In the genomic region with DNA sequence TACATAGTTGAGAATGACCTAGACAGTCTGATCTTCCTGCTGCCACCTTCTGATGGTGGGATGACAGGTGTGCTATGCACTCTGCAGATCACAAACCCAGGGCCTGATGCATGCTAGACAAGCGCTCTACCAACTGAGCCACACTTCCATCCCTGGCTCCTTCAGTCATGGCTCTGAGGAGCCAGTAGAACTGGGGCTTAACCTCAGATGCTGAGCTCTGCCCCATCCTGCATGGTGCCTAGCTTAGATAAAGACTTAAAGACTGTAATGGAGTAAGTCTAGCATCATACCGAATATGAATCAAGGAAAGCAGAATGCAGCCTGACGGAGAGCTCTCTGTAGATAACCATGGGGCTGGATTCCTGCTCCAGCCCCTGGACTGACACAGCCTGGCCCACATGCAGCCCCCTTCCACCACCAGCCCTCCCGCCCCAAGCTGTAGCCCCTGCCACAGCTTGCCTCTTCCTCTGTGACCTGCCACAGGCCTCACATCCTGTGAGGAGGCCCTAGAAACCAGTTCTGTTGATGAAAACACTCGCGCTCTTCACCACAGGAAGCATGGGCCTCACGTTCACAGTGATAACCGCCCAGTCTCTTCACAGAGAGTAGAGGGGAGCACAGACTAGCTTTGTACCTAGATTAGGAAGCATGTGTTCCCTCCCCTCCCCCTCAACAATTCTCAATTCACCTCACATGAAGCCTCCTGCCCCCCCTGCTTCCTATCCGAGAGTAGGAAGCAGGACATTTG, we compare ENCODE assay signal across 8 mouse cellular contexts. TPM values are rescaled to one million over a fixed set of nuclear protein-coding genes. Genes with fewer than 3 reads are reported as not detected.
DNase-seq lines count a peak whose midpoint lies in the region; ATAC-seq lines count a peak whose summit lies in the region.

No protein-coding gene starts in this region.

- H3K27me3 ChIP-seq in liver, embryonic 12.5 days (replicated peaks): peaks cover 10% of the 10 kb centered on the region; the same call in 1 of the 2 replicates
- H3K27me3 ChIP-seq in forebrain, embryonic 13.5 days: no peaks in the 10 kb centered on the region

- 0 out of 2 replicates have a peak overlapping the region, but pooled peaks have one; percentile 0 for H3K4me2 ChIP-seq in liver, embryonic 12.5 days
- H3K4me2 ChIP-seq in forebrain, embryonic 13.5 days: no peak overlapping the region

- H3K9me3 ChIP-seq in liver, embryonic 12.5 days (replicated peaks): no peaks in the 10 kb centered on the region
- no peaks in the 10 kb centered on the region for H3K9me3 ChIP-seq in forebrain, embryonic 13.5 days (replicated peaks)

- 17% methylated on average over 9 of the region's 9 CpGs for WGBS in liver, embryonic 12.5 days (ENCODE audit: insufficient replicate concordance)
- WGBS in forebrain, embryonic 13.5 days: 76% methylated on average over 9 of the region's 9 CpGs

- H3K27ac ChIP-seq in liver, embryonic 12.5 days: peak overlapping the region; percentile 51
- no peak overlapping the region for H3K27ac ChIP-seq in forebrain, embryonic 13.5 days

- peaks cover 28% of the 10 kb centered on the region for H3K4me1 ChIP-seq in liver, embryonic 12.5 days
- no peaks in the 10 kb centered on the region for H3K4me1 ChIP-seq in forebrain, embryonic 13.5 days

- H3K4me3 ChIP-seq in liver, embryonic 12.5 days: no peak overlapping the region
- no peak overlapping the region for H3K4me3 ChIP-seq in forebrain, embryonic 13.5 days

- ATAC-seq in activated CD4-positive, CD25-positive, alpha-beta regulatory T cell, adult 4 months: peak; percentile 97
- peak; percentile 77 for ATAC-seq in liver, embryonic 12.5 days
- no peak for ATAC-seq in forebrain, embryonic 13.5 days

- H3K9ac ChIP-seq in liver, embryonic 12.5 days: no peak overlapping the region
- H3K9ac ChIP-seq in forebrain, embryonic 13.5 days: no peak overlapping the region

- no peaks in the 10 kb centered on the region for H3K36me3 ChIP-seq in liver, embryonic 12.5 days
- H3K36me3 ChIP-seq in forebrain, embryonic 13.5 days (ENCODE audit: poor library complexity, severe bottlenecking): no peaks in the 10 kb centered on the region

- DNase-seq in heart, adult 18-20 months: peak; percentile 13 to 64
- peak; percentile 52 to 53 for DNase-seq in spleen, adult 18-20 months
- DNase-seq in layer of hippocampus, postnatal 25 days (ENCODE audit: extremely low spot score in 1 of 2, low spot score in 1 of 2): no peak
- no peak for DNase-seq in adrenal gland, postnatal 10 days
- no peak for DNase-seq in urinary bladder, postnatal 14 days (ENCODE audit: low spot score)

RNA-seq across cellular contexts. Expression of a gene that starts 41.2 kb away (rescaled TPM):
- 1 to 10 TPM; 7.3 to 7.6 TPM for polyA plus RNA-seq in activated CD4-positive, CD25-positive, alpha-beta regulatory T cell, adult 4 months (2017; shearing (Covaris generic))
- under 1 TPM; 0.07 to 0.59 TPM for total RNA-seq in heart, adult 18-20 months (2021)
- polyA plus RNA-seq in liver, embryonic 12.5 days (2016; fragmentation: Nextera tagmentation; extraction: Ambion mirVana): 0.01 and 0.06 TPM in 2 replicates
- total RNA-seq in layer of hippocampus, postnatal 25 days (2021): 10 to 100 TPM; 18.8 to 20.0 TPM
- under 1 TPM; 0.54 to 0.64 TPM for total RNA-seq in adrenal gland, postnatal 10 days (2021)
- not detected in 2 replicates for polyA plus RNA-seq in forebrain, embryonic 13.5 days (2015; fragmentation: Nextera tagmentation; extraction: Ambion mirVana)

Comparison
In these comparisons a context has a peak if more than half of its experiments do, and no peak if none do; other contexts are left out.
1. DNase-seq: peak in heart, adult 18-20 months (2 of 2) and spleen, adult 18-20 months (2 of 2); none in layer of hippocampus, postnatal 25 days (0 of 2), adrenal gland, postnatal 10 days (single experiment) and urinary bladder, postnatal 14 days (single experiment).
2. RNA of a gene that starts 41.2 kb away (total RNA-seq): 18.8 to 20.0 TPM in layer of hippocampus, postnatal 25 days; 0.54 to 0.64 TPM in adrenal gland, postnatal 10 days and 0.07 to 0.59 TPM in heart, adult 18-20 months; every median in the first group is over 10 times any median in the second.